Mouse (Mus musculus): Measurements from ENCODE around the gene Sez6l2.

Gene Sez6l2

GRCm38 (mm10) chr7:127019306-127019960 lies 69.1 kb downstream of the Sez6l2 start:
- no peaks in the 10 kb centered on the region for H3K27me3 ChIP-seq (ENCODE audit: insufficient read depth, low read length)

GRCm38 (mm10) chr7:127020031-127020430 lies 69.7 kb downstream of the Sez6l2 start:
- Histone ChIP-seq H3K36me3 (ENCODE audit: insufficient read depth, low read length) (peaks cover 56% of the 10 kb centered on the region), H3K4me1 (replicated peaks; ENCODE audit: low read depth, low read length) (peaks cover 83% of the 10 kb centered on the region), H3K9me3 (ENCODE audit: low read length) (no peaks in the 10 kb centered on the region), H3K4me3 (replicated peaks; ENCODE audit: low read length) (peak overlapping the region; percentile 77), H3K27me3 (ENCODE audit: insufficient read depth, low read length) (no peaks in the 10 kb centered on the region)
- TF ChIP-seq POU5F1 (IDR thresholded peaks at IDR 0.05; ENCODE audit: borderline replicate concordance, low read length) = no peak
- no peak for TF ChIP-seq NANOG (IDR thresholded peaks at IDR 0.05; ENCODE audit: borderline replicate concordance, low read length)
- no peak for TF ChIP-seq CTCF (conservative IDR thresholded peaks at IDR 0.05; ENCODE audit: low read length)

More at GRCm38 (mm10) chr7:127019306-127019960, 69.1 kb downstream of the Sez6l2 start:
- Histone ChIP-seq H3K36me3 (ENCODE audit: insufficient read depth, low read length) (peaks cover 56% of the 10 kb centered on the region), H3K4me1 (replicated peaks; ENCODE audit: low read depth, low read length) (peaks cover 84% of the 10 kb centered on the region), H3K9me3 (ENCODE audit: low read length) (no peaks in the 10 kb centered on the region), H3K4me3 (replicated peaks; ENCODE audit: low read length) (peak overlapping the region; percentile 77)
- no peak for TF ChIP-seq NANOG (IDR thresholded peaks at IDR 0.05; ENCODE audit: borderline replicate concordance, low read length)
- TF ChIP-seq CTCF (conservative IDR thresholded peaks at IDR 0.05; ENCODE audit: low read length) = no peak
- TF ChIP-seq POU5F1 (IDR thresholded peaks at IDR 0.05; ENCODE audit: borderline replicate concordance, low read length) = no peak
